Mouse (Mus musculus): Measurements from ENCODE around the gene Cd82.

The Cd82 gene

DNA sequence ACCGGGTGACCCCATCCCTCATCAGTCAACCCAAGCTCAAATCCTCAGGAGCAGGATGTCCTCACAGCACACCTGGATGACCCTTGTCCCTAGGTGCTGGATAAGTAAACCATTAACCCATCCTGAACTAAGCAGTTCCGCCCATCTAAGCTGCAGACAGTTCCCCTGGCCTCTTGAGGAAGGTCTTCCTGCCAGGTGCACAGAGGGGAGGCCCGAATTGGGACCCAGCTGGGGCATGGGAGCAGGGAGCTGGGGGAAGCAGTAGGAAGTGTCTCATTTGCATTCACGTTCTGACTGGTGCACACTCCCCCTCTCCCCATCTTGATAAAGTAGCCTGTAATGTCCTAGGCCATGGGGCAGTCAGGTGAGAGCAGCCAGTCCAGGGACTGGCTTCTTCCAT, 50.8 kb downstream of the Cd82 start:
- DNase-seq = no peak

DNA sequence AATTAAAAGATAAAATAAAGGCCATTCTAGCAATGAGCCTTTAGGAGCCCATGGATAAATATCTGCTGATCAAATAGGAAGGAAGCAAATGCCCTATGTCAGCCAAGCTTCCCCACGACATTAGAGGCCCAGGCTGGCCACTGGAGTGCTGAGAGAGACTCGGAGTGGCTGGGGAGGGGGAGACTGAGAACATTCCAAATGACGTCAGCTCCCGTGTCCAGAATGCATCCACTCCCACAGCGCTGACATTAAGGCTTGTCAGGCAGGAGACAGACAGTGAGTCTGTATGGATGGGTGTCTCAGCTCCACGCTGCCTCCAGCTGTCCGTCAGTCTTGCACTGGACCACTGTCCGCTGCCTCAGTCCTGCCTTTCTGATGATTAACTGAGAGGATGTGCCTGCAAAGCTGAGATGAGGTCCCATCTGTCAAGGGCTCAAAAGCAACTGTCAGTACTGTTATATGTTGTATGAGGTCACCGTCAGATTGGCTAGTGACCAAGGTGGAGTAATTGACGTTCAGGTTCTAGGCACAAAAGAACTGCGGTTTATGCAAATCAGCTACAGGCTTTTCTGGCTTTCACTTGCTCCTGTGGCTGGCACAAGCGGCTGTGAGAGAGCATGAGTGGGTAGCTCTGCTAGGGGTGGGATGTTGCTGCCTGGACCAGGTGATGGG, 51.9 kb downstream of the Cd82 start:
- DNase-seq = no peak

DNA sequence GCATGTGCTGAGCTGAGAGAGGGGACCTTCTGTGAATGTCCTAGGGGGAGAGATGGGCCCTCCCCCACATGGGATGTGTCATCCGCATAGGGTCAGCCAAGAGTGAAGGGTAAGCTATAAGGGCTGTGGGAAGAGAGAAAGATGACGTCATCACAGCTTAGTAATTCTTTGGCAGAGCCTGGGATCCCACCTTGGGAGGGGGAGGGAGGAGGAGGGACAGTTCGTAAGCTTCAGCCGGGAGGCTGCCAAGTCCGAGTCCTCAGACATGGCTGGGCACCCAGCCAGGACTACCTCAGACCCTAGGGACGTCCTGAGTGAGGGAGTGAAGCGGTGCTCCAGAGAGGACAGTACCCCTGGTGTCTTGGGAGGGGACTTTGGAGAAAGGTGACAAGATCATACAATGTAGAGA, 57.9 kb downstream of the Cd82 start:
- no peak for DNase-seq

DNA sequence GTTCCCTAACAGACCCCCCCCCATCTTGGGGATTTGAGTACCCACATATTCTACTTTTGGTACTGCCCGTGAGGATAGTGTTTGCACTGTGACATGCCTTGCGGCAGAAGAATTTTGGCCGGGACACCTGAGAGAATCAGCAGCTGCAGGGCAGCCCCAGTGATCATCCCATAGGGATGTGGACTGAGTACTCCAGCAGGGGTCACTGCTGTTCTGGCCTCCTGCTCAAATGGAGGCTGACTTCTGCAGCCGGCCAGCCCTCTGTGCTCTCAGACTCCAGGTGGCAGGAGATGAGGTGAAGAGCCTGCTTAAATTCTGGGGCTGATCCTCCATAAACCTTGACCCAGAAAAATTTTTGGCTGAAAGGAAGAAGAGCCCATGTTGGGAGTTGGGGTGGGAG, 58.8 kb downstream of the Cd82 start:
- no peak for DNase-seq

DNA sequence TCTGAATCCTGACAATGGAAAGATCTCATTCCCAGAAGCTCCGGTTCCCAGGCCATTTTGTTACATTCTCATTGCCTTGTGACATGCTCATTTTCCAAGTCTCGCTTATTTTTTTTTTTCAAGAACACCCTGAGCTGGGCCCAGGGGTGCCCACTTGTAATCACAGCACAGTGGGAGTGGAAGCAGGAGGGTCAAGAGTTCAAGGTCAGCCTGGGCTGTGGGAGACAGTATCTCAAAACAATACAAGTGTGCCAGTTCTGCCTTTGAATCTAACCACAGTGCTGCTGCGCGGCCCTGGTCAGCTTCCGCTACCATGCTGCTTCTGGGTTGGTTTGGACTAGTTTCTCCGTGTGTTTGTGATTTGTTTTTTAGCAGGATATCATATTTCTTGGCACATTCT, 59.7 kb downstream of the Cd82 start:
- DNase-seq = no peak

DNA sequence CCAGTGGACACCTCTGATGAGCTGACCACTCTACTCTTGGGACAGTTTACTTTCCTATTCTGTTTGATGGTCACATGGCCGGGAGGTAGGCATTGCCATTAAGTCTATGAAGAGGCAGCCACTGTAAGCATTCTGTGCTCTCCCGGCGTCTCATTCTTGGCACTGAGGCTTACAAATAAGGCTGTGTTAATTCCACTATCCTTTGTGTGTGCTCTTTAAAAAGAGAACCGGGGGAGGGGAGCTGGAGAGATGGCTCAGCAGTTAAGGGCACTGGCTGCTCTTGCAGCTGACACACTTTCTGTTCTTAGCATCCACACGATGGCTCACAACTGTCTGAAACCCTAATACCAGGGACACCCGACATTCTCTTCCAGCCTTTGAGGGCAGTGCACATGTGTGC, 71.7 kb downstream of the Cd82 start:
- no peak for DNase-seq

DNA sequence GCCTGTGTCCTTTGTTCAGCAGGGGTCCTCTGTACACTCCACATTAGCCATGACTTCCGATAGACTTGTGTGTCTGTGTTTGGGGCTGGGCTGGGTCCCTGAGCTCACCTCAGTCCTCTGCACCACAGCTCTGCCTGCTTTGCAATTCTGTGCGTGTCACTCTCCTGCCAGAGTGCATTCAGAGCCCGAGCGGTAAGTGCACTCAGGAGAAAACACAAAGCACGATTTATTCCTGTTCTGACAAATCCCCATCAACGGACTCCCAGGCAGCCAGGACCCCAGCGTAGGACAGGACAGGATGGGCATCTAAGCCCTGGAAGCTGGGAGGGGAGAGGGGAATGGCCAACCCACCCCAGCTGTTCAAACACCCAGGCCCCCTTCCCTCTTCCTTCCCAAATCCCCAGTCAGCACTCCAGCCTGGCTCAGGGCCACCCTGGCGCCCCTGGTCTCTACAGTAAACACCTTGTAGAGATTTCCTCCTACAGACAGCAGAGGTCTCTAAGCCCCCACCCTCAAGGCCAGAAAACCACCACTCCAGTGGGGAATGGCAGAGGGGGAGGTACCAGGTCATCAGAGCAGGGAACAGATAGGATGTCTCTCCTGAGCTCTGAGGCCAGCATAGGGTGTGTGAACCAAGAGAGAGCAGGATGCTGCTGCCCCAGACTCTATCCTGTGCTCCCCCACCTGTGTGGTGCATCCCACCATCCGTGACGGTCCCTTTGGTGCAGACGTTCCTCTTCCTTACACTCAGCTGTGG, 72.6 kb downstream of the Cd82 start:
- DNase-seq = no peak

DNA sequence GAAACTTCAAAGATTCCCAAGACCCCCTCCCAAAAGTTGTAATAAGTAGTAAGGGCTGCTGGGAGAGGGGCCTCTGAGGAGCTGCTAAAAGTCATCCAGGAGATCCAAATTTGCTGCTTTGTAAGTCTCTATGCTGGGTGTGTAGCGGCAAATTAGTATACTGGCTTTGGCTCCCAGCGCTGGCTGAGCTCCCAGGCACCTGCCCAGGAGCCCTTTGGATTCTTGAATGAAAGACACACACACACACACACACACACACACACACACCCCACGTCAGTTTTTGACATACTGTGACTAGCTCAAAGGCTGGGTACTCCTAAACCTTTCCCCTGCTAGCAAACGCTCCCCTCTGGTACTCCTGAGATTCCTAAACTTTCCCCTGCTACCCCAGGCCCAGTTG, 76.0 kb downstream of the Cd82 start:
- DNase-seq = no peak

DNA sequence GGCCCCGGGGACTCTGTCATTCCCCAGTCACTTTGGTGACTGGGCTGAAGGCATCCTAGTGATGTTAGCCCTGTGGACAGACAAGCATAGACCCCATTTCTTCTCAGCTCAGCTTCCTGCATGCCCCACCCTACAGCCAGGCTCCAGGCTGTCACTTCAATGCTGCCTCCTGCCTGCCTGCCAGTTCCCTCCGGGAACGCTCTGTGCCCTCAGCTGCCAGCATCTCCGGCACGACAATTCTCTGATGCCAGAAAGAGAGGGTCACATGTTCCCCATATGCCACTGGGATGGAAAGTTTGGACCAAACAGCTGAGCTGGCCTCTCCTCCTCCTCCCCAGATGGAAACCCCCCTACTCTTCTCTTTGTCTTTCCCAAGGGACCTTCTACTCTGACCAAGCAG, 79.1 kb downstream of the Cd82 start:
- no peak for DNase-seq

DNA sequence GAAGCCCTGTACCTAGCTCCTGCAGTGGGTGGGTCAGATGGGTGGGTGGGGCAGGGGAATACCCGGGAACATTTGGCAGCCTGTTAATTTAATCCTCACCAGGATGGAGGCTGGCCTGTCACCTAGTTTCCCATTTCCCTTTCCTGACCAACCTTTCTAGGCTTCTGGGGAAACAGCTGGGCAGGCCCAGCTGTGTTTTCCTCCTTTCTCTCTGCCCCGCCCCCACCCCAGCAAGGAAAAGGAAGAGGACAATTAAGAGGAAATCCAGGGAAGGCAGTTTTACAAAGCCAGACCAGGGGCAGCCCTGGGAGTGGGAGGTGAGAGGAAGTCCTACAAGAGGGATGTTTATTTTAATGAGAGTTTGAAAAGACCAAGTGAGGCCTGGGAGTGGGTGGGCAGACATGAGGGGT, 82.3 kb downstream of the Cd82 start:
- DNase-seq = no peak

DNA sequence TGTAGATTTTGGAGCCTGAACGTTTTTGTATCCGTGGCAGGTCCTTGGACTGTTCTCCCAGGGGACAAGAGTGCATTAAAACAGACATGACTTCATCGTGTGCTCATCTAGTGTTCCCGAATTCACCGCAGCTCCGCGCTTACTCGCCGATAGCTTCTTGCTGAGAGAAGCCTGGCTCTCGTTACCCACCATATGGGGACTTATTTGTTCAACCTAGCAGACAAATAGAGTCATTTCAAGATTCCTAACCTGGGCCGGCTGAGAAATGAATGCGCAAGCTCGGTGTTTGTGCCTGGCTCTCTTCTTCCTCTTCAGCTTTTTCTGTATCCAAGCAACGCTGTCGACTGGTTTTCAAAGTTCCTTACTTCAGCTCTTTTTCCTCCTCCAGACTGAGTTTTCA, 85.1 kb downstream of the Cd82 start:
- DNase-seq = no peak

DNA sequence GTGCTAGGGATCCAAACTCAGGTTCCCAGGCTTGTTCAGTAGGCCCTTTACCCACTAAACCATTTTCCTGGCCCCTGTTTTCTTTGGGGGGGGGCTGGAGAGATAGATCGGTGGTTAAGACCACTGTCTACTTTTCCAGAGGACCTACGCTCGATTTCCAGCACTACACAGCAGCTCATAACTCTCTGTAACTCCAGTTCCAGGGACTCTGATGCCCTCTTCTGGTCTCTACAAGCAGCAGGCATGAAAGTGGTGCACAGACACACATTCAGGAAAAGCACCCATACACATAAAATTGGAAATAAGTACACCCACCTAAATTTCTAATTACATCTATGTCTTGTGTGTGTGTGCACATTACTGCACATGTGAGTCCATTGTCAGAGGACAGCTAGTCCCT, 85.8 kb downstream of the Cd82 start:
- DNase-seq = no peak

DNA sequence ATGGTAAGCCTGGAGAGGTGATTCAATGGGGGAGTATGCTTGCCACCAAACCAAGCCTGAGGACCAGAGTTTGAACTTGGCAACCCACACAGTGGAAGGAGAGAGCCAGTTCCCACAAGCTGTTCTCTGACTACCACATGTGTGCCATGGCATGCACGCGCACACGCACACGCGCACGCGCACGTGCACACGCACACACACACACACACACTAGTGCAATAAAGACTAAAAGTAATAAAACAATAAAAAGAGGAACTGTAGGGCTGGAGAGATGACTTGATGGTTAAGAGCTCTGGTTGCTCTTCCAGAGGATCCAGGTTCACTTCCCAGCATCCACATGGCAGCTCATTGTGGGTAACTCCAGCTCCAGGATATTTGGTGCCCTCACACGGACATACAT, 90.1 kb downstream of the Cd82 start:
- DNase-seq = no peak

DNA sequence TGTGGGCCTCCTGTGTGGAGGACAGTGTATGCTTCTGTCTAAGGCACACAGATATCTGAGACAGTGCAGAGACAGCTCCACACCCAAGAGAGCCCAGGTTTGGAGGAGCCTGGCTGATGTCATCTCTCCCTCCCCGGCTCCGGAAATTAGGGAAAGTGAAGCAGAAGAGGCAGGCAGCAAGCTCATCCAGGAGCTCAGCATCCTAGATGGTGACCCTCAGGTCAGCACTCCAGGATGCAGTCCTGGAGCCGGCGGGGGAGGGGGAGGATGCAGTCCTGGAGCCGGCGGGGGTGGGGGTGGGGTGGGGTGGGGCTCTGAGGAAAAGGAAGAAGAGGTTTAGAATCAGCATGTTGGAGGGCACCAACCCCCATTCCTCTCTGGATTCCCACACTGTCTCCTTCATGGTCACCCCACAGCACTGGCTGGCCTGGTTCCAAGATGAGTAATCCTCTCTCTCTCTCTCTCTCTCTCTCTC, 90.8 kb downstream of the Cd82 start:
- DNase-seq = no peak
